Mouse (Mus musculus) heart, postnatal 36 days (tissue): ENCODE data around the gene Dpp6. TPM values are rescaled to one million over a fixed set of nuclear protein-coding genes. Genes with fewer than 3 reads are reported as not detected.

Experiments used
- DNase-seq, 2 experiments: peaks; one replicate each; pipeline ENCODE4 v3.0.0; 2021 to 2022
- intact Hi-C: fragments of 180-260 bp; cut with DNase I; formaldehyde crosslinking; loops from one replicate; pipeline ENCODE4 v1.15.1; 2025
- total RNA-seq, 2 experiments: library from RNA; stranded (reverse); gene quantifications; 2 replicates each; pipeline ENCODE4 v1.2.3; 2021

The Dpp6 gene
- total RNA-seq, 2 experiments from 2014 or later: 0.06 to 0.11 TPM

- DNase-seq: no peak
- intact Hi-C loops: no loop called here
These were observed 526.6 kb downstream of the Dpp6 start for GRCm38 (mm10) chr5:27343626-27344025.

GRCm38 (mm10) chr5:27348181-27349095 is 531.4 kb downstream of the Dpp6 start:
- no peak for DNase-seq
- intact Hi-C loops: no loop called here

DNA sequence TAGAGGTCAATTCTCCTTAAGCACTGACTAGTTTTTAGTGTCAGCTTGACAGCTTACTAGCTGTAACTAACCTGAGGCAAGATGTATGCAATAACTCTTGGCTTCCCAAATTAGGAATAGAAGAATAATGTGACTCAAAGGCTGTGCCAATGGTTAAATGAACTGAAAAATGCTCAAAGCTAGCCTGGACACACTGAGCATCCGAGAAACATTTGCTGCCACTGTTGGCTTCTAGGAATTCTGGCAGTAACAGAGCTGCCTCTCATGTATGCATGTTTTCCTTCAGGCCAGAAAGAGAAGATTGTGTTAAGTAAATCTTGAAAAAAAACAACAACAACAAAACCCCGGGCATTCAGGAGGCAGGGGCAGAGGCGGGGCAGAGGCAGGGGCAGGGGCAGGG is 540.6 kb downstream of the Dpp6 start:
- no peak for DNase-seq
- intact Hi-C loops: no loop called here

DNA sequence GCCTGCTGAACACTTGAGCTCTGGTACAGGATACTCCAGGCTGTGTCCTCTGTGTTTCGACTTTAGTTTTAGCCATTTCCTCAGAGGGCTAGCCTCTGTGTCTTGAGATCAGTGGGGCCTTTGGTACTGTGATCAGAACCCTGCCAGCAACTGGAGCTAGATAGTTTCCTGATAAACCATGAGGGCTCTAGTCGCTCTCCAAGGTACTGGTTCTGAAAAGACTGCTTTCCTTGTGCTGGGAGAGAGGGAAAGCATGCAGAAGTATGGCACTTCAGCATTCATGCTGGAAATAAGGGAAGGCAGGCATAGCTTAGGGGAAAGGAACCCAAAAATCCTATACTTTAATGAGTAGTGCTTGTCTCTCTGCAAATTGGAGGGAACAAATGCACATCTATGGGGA is 548.9 kb downstream of the Dpp6 start:
- intact Hi-C loops: no loop called here
- no peak for DNase-seq

GRCm38 (mm10) chr5:27370814-27371213 is 553.8 kb downstream of the Dpp6 start:
- no peak for DNase-seq
- intact Hi-C loops: no loop called here

GRCm38 (mm10) chr5:27373931-27374330 is 556.9 kb downstream of the Dpp6 start:
- DNase-seq: no peak

DNA sequence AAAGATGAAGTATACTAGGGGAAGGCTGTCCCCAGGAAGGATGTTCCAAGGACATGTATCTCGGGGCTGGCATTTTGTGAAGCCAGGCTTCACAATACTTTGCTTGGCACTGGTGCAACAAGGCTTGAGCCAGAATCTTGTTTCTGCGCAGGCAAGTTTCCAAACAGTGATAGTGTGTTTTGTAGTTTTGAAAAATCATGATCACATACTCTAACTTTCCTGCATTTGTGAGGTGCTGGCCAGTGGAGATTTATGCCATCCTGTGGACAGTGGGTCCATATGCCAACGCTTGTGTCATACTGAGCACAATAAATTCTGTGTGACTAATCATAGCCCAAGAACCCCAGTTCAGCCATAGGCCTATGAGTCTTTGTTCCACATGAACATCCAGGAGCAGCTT is 558.8 kb downstream of the Dpp6 start:
- DNase-seq: no peak
- intact Hi-C loops: no loop called here

More at GRCm38 (mm10) chr5:27373931-27374330, 556.9 kb downstream of the Dpp6 start:
- intact Hi-C loops: no loop called here

GRCm38 (mm10) chr5:27380656-27381385 is 563.8 kb downstream of the Dpp6 start:
- DNase-seq: no peak
- intact Hi-C loops: no loop called here

DNA sequence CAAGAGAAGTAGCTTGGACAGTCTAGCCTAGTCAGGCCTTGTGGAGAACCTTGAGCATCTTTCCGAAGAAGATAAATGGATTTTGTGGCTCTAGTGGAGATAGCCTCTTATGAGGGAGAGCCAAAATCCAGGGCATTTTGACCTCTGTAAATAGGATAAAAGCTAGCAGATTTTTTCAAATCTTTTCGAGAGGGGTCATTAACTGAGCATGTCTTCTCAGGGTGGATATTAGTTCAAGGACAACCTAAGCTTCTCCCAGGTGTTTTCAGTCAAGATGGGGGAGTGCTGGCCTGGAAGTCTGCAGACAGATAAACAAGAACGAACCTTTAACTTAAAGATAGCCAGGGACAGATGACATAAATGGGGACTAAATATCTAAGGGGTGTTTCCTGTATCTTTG is 581.4 kb downstream of the Dpp6 start:
- no peak for DNase-seq
- intact Hi-C loops: no loop called here

- intact Hi-C loops: no loop called here
These were observed 582.1 kb downstream of the Dpp6 start for GRCm38 (mm10) chr5:27399111-27399510.

DNA sequence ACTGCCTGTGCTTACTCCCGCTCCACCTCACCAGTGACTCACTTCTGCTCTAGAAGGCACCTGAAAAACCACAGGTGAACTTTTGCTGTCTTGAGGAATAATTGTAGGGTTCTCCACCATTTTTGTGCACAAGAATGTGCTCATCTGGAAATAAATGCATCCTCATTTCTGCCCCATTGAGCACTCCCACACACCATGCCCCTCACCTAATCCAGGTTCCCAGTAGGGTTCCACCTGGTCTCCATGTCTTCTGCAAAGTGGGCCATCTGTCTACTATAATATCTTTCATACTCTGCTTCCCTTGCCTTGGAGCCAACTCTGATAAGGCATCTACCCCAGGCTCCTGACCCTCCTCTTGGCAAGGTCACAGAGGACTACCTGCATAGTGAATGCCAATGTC is 585.6 kb downstream of the Dpp6 start:
- DNase-seq: no peak
- intact Hi-C loops: no loop called here

More at GRCm38 (mm10) chr5:27399111-27399510, 582.1 kb downstream of the Dpp6 start:
- no peak for DNase-seq

DNA sequence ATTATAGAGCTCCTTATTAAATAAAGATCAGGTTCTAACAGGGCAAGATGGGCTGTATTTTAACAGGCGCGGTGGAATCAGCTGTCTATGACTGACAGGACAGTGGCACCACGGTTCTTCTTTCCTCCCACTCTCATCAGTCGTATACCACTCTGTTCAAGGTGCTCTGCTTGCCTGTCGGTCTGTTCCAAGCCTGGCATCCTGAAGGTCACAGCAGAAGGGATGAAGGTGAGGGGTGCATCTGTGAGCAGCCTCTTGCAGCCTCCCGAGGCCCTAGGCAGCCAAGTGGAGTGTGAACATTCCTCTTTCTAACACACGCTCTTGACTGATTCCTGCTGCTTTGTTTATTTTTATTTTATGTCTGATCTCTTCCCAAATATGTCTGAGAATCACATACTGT is 591.9 kb downstream of the Dpp6 start:
- intact Hi-C loops: no loop called here
- no peak for DNase-seq

- intact Hi-C loops: no loop called here
- DNase-seq: peak; percentile 3 to 22
These were observed 596.0 kb downstream of the Dpp6 start for GRCm38 (mm10) chr5:27413023-27413422.

- DNase-seq: no peak
- intact Hi-C loops: loop anchor here (2.0 kb wide), 1 partner anchor 341 kb away; no protein-coding TSS in a partner anchor
These were observed 598.5 kb downstream of the Dpp6 start for GRCm38 (mm10) chr5:27415518-27415917.

- no peak for DNase-seq
- intact Hi-C loops: no loop called here
These were observed 599.6 kb downstream of the Dpp6 start for GRCm38 (mm10) chr5:27416571-27416970.

- no peak for DNase-seq
- intact Hi-C loops: no loop called here
These were observed 600.4 kb downstream of the Dpp6 start for GRCm38 (mm10) chr5:27417398-27417797.

GRCm38 (mm10) chr5:27418856-27419255 is 601.9 kb downstream of the Dpp6 start:
- no peak for DNase-seq
- intact Hi-C loops: no loop called here

- intact Hi-C loops: no loop called here
- DNase-seq: no peak
These were observed 604.2 kb downstream of the Dpp6 start for GRCm38 (mm10) chr5:27421090-27421635.

DNA sequence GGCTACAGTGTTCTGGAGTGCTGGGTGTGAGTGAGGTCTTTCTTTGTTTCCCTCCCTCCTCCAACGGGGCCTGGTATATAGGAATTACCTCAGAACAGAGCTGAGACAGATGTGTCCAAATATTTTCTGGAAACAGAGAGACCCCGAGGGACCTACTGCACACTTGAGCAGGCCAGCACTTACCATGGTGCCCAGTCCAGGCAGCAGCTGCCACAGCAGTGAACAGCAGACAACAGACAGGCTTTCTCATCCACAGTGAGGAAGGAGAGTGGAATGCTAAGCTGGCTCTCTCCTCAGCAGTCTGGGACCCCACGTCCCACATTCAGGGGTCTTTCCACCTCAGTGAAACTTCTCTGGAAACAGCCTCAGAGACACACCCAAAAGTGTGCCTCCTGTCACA is 606.8 kb downstream of the Dpp6 start:
- intact Hi-C loops: no loop called here
- no peak for DNase-seq

- no peak for DNase-seq
- intact Hi-C loops: no loop called here
These were observed 607.6 kb downstream of the Dpp6 start for GRCm38 (mm10) chr5:27424484-27425080.

GRCm38 (mm10) chr5:27426200-27426599 is 609.2 kb downstream of the Dpp6 start:
- intact Hi-C loops: no loop called here
- no peak for DNase-seq
